Mouse (Mus musculus) erythroblast, embryonic 14.5 days (primary cell): ENCODE measurements around the gene Arfgef2. TPM values are rescaled to one million over a fixed set of nuclear protein-coding genes. Genes with fewer than 3 reads are reported as not detected.

Experiments
- H3K27me3 ChIP-seq: 2 replicates; pipeline ENCODE4 v1.6.1; 2012; ENCODE audit warnings: inconsistent platforms; ENCODE audit not compliant: control insufficient read depth
- H3K36me3 ChIP-seq: 2 replicates; pipeline ENCODE4 v1.6.1; 2012; ENCODE audit warnings: mild to moderate bottlenecking, inconsistent platforms; ENCODE audit not compliant: control insufficient read depth
- H3K4me1 ChIP-seq: 2 replicates; pipeline ENCODE4 v1.6.1; 2012; ENCODE audit warnings: inconsistent platforms; ENCODE audit not compliant: control insufficient read depth
- H3K4me3 ChIP-seq: replicated peaks from 2 replicates; pipeline ENCODE3; 2012; ENCODE audit warnings: moderate library complexity, mild to moderate bottlenecking, inconsistent platforms
- H3K9me3 ChIP-seq: 2 replicates; pipeline ENCODE4 v1.6.1; 2012; ENCODE audit warnings: low read length, inconsistent platforms, mixed read lengths; ENCODE audit not compliant: control insufficient read depth
- GATA1 ChIP-seq: IDR thresholded peaks from 2 replicates; pipeline ENCODE4 v1.6.1; 2012; ENCODE audit warnings: low read length, inconsistent platforms, mixed read lengths
- TAL1 ChIP-seq: IDR thresholded peaks from 3 replicates; pipeline ENCODE4 v1.6.1; 2012; ENCODE audit warnings: low read length, inconsistent platforms, mixed read lengths
- polyA plus RNA-seq: library from polyadenylated mRNA; stranded (reverse); fragments of >175 nt; gene quantifications from 2 replicates; pipeline ENCODE4 v1.2.3, GENCODE M21; 2012

The Arfgef2 gene
- polyA plus RNA-seq, 1 experiment, result 0.48 TPM

GRCm38 (mm10) chr2:166945456-166945855 is 140.1 kb downstream of the Arfgef2 start:
- TF ChIP-seq TAL1 (no peak), GATA1 (no peak)
- H3K4me1 ChIP-seq, result no peaks in the 10 kb centered on the region
- peaks cover 100% of the 10 kb centered on the region for H3K36me3 ChIP-seq
- H3K27me3 ChIP-seq, result no peaks in the 10 kb centered on the region
- H3K4me3 ChIP-seq, result no peak overlapping the region
- no peaks in the 10 kb centered on the region for H3K9me3 ChIP-seq

Other genes with a start within 250 kb of the Arfgef2 start
- gene Prex1, start 91.8 kb upstream of the Arfgef2 start, polyA plus RNA-seq, result 4.7 and 5.9 TPM in 2 replicates
- gene Trp53rkb, start 13.1 kb upstream of the Arfgef2 start, polyA plus RNA-seq, result 0.13 and 0.46 TPM in 2 replicates
- gene Cse1l, start 100.5 kb downstream of the Arfgef2 start, polyA plus RNA-seq, result 0.16 and 0.22 TPM in 2 replicates
- gene Stau1, start 190.7 kb downstream of the Arfgef2 start, polyA plus RNA-seq, result 0.94 and 1.0 TPM in 2 replicates
- 7.1 and 7.5 TPM in 2 replicates for gene Ddx27, start 209.6 kb downstream of the Arfgef2 start, polyA plus RNA-seq